In genomic region chrX:75096163-75096770, GRCm38 (mm10) we compare ENCODE assay signal across 8 mouse cellular contexts. TPM values are rescaled to one million over a fixed set of nuclear protein-coding genes. Genes with fewer than 3 reads are reported as not detected.
A peak's percentile ranks its signal among the peaks of the same experiment; 100 is the strongest.
DNase-seq lines count a peak whose midpoint lies in the region; TF ChIP-seq lines count a peak whose summit lies in the region.

No protein-coding gene starts in this region.

- DNase-seq in thymus, postnatal 4 days = peak; percentile 8
- no peak for DNase-seq in thymus, postnatal 0 days (ENCODE audit: low spot score)
- DNase-seq in heart, postnatal 10 days = peak; percentile 18
- DNase-seq in liver, adult 2 months (ENCODE audit: extremely low read depth, low read depth, low spot score) = peak; percentile 66
- DNase-seq in retina, embryonic 14.5 days (ENCODE audit: low spot score) = peak; percentile 17
- DNase-seq in frontal cortex, adult 2 months (ENCODE audit: extremely low spot score in 1 of 2, low spot score in 1 of 2) = no peak
- DNase-seq in right cerebral cortex, postnatal 36 days (ENCODE audit: low spot score in 2 of 2) = no peak

- no peak overlapping the region for H3K27ac ChIP-seq in cortical plate, adult 2 months (ENCODE audit: insufficient read depth, low read length)
- peak overlapping the region; percentile 64 for H3K27ac ChIP-seq in liver, adult 2 months (replicated peaks; ENCODE audit: insufficient read depth, low read depth, low read length)

- intact Hi-C loops in heart, postnatal 10 days (cut with DNase I) = loop anchor here (2.0 kb wide), 1 partner anchor 33 kb away; no protein-coding TSS in a partner anchor

- WGBS in liver, adult 2 months = under 1% methylated on average over 23 of the region's 23 CpGs

- peaks cover 6% of the 10 kb centered on the region for H3K36me3 ChIP-seq in liver, adult 2 months (ENCODE audit: control insufficient read depth, insufficient read depth, low read length)

- H3K4me3 ChIP-seq in cortical plate, adult 2 months (ENCODE audit: insufficient read depth, low read length) = peak overlapping the region; percentile 65
- peak overlapping the region; percentile 81 for H3K4me3 ChIP-seq in liver, adult 2 months (ENCODE audit: insufficient read depth, low read depth, low read length)

- no peaks in the 10 kb centered on the region for H3K27me3 ChIP-seq in liver, adult 2 months (ENCODE audit: control insufficient read depth, insufficient read depth, low read length)

- H3K79me2 ChIP-seq in liver, adult 2 months (ENCODE audit: control insufficient read depth, insufficient read depth, low read length) = no peaks in the 10 kb centered on the region

- TF ChIP-seq CTCF in cortical plate, adult 2 months (IDR thresholded peaks at IDR 0.05; ENCODE audit: extremely low read depth, insufficient read depth, low read length) = no peak
- TF ChIP-seq CTCF in liver, adult 2 months (IDR thresholded peaks at IDR 0.05; ENCODE audit: low read depth, low read length) = no peak

- peak overlapping the region; percentile 76 for H3K9ac ChIP-seq in liver, adult 2 months (ENCODE audit: low read depth, low read length)

- no peaks in the 10 kb centered on the region for H3K4me1 ChIP-seq in cortical plate, adult 2 months (ENCODE audit: control insufficient read depth, insufficient read depth, low read length)
- H3K4me1 ChIP-seq in liver, adult 2 months (ENCODE audit: control insufficient read depth, insufficient read depth, low read length) = no peaks in the 10 kb centered on the region; the same call in 1 of the 2 replicates

- TF ChIP-seq POLR2A in cortical plate, adult 2 months (IDR thresholded peaks at IDR 0.05; ENCODE audit: extremely low read depth, insufficient read depth, low read length) = no peak
- TF ChIP-seq POLR2A in liver, adult 2 months (IDR thresholded peaks at IDR 0.05; ENCODE audit: extremely low read depth, insufficient read depth, low read length) = no peak

RNA-seq across cellular contexts. Expression of gene Dkc1, which starts 0.6 kb away (rescaled TPM):
- 137 and 165 TPM in 2 replicates for polyA plus RNA-seq in thymus, postnatal 0 days (2015; fragmentation: Nextera tagmentation; extraction: Ambion mirVana)
- polyA plus RNA-seq in cortical plate, adult 2 months (2012; rRNA removed) = 32.5 and 35.4 TPM in 2 replicates
- 10 to 100 TPM; 20.7 to 25.9 TPM for total RNA-seq in heart, postnatal 10 days (2021)
- total RNA-seq in liver, adult 2 months (2014; rRNA removed) = 22.4 and 24.0 TPM in 2 replicates
- polyA plus RNA-seq in liver, adult 2 months (2012; rRNA removed) = 6.2 and 9.4 TPM in 2 replicates
- polyA plus RNA-seq in frontal cortex, adult 2 months (2012; rRNA removed) = 32.9 and 35.9 TPM in 2 replicates

RNA-seq across cellular contexts. Expression of gene Gab3, which starts 11.0 kb away (rescaled TPM):
- polyA plus RNA-seq in thymus, postnatal 0 days (2015; fragmentation: Nextera tagmentation; extraction: Ambion mirVana) = 3.4 and 3.6 TPM in 2 replicates
- polyA plus RNA-seq in cortical plate, adult 2 months (2012; rRNA removed) = 1.1 and 1.4 TPM in 2 replicates
- 1 to 10 TPM; 2.6 to 2.9 TPM for total RNA-seq in heart, postnatal 10 days (2021)
- 0.28 and 0.40 TPM in 2 replicates for total RNA-seq in liver, adult 2 months (2014; rRNA removed)
- 0.11 and 0.18 TPM in 2 replicates for polyA plus RNA-seq in liver, adult 2 months (2012; rRNA removed)
- 1.3 and 1.6 TPM in 2 replicates for polyA plus RNA-seq in frontal cortex, adult 2 months (2012; rRNA removed)

RNA-seq across cellular contexts. Expression of gene Mpp1, which starts 34.5 kb away (rescaled TPM):
- 96.7 and 99.0 TPM in 2 replicates for polyA plus RNA-seq in thymus, postnatal 0 days (2015; fragmentation: Nextera tagmentation; extraction: Ambion mirVana)
- 36.1 and 38.5 TPM in 2 replicates for polyA plus RNA-seq in cortical plate, adult 2 months (2012; rRNA removed)
- 10 to 100 TPM; 20.0 to 22.2 TPM for total RNA-seq in heart, postnatal 10 days (2021)
- total RNA-seq in liver, adult 2 months (2014; rRNA removed) = 18.3 and 26.4 TPM in 2 replicates
- 35.8 and 46.7 TPM in 2 replicates for polyA plus RNA-seq in liver, adult 2 months (2012; rRNA removed)
- 30.5 and 33.4 TPM in 2 replicates for polyA plus RNA-seq in frontal cortex, adult 2 months (2012; rRNA removed)

Comparison
In these comparisons a context has a peak if more than half of its experiments do, and no peak if none do; other contexts are left out.
1. DNase-seq: peak in thymus, postnatal 4 days (single experiment), heart, postnatal 10 days (2 of 2), liver, adult 2 months (single experiment) and retina, embryonic 14.5 days (single experiment); none in thymus, postnatal 0 days (single experiment), frontal cortex, adult 2 months (0 of 2) and right cerebral cortex, postnatal 36 days (0 of 2).